Mouse (Mus musculus) layer of hippocampus, postnatal 36 days (tissue): Measurements from ENCODE around the gene BC035044. TPM values are rescaled to one million over a fixed set of nuclear protein-coding genes. Genes with fewer than 3 reads are reported as not detected.
"Not testable (repeated sequence)": the region's sequence is repeated elsewhere in the genome, so short reads cannot be mapped to it uniquely, and the experiment has no call there.

ENCODE experiments used
- DNase-seq, 2 experiments: peaks; one replicate each; pipeline ENCODE4 v3.0.0; 2022
- microRNA-seq, 2 experiments: library from miRNA; unstranded; fragments of <30 nt; microRNA quantifications; one replicate each; pipeline ENCODE4 v1.2.0; 2021
- total RNA-seq, 2 experiments: library from RNA; stranded (reverse); gene quantifications; 2 replicates each; pipeline ENCODE4 v1.2.3; 2021

The BC035044 gene
- total RNA-seq, 2 experiments from 2014 or later = 2.1 to 2.2 TPM

- DNase-seq = no peak
Measured at GRCm38 (mm10) chr6:128833046-128833445, 57.9 kb downstream of the BC035044 start.

DNA sequence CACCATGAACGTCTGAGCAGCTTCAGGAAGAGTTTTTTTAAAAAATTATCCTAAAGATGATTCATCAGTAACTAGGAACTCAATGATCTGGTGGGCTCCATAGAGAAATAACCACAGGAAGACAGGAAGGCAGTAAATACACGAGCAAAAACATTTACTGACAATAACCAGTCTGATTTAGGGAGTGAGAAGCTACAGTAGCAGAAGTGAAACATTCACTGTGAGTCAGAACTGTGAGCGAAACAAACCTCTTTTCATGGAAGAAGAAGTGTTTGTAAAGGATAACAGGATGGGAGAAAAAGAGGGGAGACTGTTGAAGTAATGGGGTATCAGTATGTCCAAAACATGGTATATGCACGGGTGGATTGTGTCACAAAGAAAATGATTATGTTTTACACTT is 61.1 kb downstream of the BC035044 start:
- no peak for DNase-seq

GRCm38 (mm10) chr6:128826781-128827180 is 64.1 kb downstream of the BC035044 start:
- DNase-seq = no peak

DNA sequence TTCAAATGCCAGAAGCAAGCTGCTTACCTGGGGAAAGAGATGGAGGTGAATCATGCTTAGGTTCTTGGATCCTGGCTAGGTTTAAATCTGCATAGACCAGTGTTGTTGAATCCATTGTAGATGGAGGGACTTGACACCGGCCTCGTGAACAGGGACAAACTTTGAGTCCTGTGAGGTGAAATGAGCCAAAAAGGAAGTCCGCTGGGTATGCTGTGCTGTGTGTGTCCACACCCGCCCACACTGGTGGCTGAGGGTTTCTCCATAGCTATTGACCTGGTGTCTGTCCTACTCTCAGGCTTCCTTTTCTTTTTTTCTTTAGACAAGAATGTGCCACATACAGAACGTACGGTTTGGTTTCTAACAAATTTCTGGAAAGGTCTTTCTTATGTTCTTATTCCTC is 64.8 kb downstream of the BC035044 start, which contains the start of the genes Gm44511 and Klrb1b:
Gene Gm44511, minus strand, starts transcription at position 184 of the 400 bp plus-strand sequence.
Gene Klrb1b, minus strand, starts transcription at position 200 of the 400 bp plus-strand sequence.
- DNase-seq = no peak

DNA sequence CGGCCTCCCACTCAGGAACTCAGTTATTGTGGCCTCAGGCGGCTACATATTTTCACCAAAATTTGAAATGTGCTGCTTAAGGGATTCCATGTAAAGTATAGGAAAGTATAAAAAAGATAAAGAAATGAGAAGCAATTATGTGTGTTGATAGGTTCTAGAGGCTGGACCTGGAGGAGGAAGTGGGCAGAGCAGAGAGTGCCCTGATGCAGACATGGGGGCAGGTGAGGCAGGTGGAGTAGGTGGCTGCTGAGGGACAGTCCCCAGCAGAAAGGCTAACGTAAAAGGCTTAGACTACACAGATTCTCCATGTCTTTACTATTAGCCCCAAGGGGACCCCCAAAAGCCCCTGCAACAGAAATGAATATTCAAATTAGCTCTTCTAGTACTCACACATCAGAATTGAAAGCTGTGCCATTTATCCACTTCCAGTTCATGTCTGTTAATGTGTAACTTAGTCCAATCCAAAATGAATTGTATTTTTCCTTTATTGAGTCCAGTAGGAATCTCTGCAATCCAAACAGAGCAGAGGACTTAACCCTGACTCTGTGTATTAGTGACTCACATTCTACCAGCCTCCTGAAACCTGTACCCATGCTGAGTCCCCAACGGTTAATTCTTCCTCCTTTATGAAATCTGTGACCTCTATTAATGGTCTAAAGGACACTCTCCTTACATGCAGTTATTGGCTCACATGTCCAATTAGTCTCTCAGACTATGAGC is 72.7 kb downstream of the BC035044 start:
- DNase-seq = no peak

- no peak for DNase-seq
Measured at GRCm38 (mm10) chr6:128808532-128808931, 82.4 kb downstream of the BC035044 start.

DNA sequence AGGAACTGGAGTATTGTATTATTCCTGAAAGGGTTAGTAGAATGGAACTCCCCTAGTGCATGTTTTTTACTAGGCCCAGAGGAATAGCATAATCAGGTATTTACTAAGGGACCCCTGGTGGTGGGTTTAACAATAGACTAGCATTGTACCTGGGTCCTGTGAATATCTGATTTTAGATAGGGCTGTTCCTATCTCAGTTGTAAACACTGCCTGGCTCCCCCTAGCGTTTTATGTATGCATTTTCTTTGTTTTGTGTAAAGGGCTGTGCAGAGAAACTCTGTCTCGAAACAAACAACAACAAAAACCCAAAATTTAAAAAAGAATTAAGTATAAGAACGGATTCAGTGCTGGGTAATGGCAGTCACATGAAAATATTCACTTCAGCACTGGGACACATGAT is 83.9 kb downstream of the BC035044 start:
- no peak for DNase-seq

DNA sequence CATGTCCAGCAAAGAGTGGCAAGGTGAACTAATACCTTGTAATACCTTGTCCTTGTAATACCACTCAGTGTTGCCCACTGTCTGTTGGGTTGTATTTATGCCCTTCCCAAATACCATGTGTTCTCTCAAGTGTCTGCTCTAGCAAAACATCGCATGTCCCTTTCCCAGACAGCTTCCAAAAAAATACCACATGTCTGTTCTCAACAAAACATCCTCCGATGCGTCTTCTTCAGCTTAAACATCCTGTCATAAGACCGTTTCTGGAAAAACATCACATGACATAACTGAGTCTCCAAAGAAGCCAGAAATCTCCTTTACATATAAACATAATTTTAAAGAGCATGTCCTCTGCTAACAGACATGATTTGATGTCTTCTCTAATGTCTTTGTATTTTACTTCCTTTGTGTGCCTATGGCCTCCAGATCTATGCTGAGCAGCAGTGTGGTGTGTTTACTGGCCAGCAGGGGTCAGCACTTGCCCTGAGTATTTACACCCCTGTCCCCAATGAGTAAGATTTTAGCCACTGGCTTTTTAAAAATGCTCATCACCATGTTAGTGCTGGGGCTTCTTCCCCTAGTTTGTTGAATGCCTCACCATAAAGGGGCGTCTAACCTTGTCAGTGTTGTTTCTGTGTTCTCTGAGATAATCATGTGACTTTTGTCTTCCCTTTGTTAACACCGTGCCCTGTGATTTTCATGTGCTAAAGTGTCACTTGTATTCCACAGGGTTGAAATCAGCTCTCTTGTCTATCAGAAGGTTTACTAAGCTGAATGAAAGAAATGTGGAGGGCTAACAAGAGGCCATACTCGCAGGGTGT is 85.9 kb downstream of the BC035044 start:
- peak in 1 of 2 experiments; percentile 11 for DNase-seq

GRCm38 (mm10) chr6:128802999-128803857 is 87.7 kb downstream of the BC035044 start:
- peak; percentile 95 to 96 for DNase-seq

GRCm38 (mm10) chr6:128802557-128802956 is 88.4 kb downstream of the BC035044 start:
- DNase-seq = peak in 1 of 2 experiments; percentile 35

DNA sequence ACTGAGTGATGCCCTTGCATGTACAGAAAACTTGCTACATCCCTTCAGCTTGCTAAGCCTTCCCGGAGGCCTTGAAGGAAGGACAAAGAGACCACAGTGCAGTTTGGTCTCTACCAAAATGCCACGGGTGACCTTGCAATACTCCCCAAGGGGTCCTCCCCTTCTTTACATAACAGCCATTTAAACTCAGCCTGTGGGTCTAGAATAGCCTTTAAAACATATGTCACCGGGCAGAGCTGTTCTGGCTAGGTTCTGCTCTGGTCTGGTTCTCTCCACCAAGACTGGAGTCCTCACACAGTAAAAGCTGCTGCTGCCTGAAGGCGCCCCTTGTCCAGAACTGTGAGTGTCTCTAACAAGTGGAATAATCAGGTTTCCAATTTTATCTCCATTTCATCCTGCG is 90.2 kb downstream of the BC035044 start:
- not testable (repeated sequence) for DNase-seq

DNA sequence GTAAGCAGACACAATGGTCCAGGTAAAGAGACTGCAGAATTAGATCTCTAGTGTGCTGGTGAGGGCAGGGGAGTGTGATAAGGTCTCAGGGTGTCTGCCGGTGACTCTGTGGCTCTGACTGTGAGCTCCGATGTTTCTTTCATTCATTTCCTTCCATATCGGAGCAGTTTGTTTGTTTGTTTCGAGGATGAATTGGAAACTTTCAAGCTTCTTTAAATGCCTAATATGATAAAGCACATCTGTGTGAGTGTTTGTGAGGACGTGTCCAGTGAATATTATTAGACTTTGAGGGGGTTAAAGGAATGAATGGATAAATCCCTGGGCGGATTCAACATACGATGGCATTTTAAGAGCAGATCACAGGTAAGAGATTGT is 91.0 kb downstream of the BC035044 start:
- DNase-seq = no peak

DNA sequence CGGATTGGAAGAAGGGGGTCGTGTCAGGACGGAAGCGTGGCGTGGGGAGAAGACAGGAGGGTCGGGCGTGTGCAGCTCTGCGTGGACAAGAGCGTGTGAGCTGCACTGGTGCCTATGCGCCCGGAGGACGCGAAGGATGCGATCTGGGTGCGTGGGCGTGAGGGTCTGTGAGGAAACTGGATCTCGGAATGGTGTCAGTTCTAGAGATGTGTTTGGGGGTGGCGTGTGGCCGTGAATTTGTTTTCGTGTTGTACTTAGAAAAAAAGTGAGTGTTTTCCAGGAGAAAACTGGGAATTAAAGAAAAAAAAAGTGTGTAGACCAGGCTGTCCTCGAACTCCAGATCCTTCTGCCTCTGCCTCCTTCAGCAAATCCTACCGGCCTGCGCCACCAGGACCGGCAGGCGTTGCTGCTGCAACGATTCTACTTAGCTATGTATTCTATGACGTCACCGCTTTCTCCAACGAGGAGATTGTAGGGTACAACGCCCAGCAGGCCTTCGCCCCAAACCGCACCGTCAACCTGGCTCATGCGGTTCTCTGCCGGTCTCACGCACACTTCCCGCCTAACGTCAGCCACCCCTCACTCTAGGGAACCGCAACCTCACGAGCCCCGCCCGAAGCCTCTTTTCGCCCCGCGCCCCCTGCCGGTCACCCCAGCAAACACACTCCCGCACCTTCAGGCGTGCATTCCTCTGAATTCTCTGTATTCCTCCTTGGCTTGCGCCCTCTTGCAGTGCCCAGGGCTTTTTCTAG is 91.6 kb downstream of the BC035044 start:
- peak; percentile 86 to 87 for DNase-seq

Small RNAs within 50 kb of the gene (microRNA-seq; reads per million reads assigned to microRNA genes)
- gene Gm27336 = 0 reads per million in 2 experiments

Other genes with a start within 250 kb of the BC035044 start
- gene Clec2h, start 228.7 kb downstream of the BC035044 start, total RNA-seq = not detected
- gene Klrb1, start 168.1 kb downstream of the BC035044 start, total RNA-seq = under 1 TPM; 0.46 to 0.62 TPM
- not detected for gene Klrb1c, start 101.9 kb downstream of the BC035044 start, total RNA-seq
- not detected for gene Gm44511, start 64.8 kb downstream of the BC035044 start, total RNA-seq
- not detected for gene Klrb1b, start 64.8 kb downstream of the BC035044 start, total RNA-seq
- gene Clec2i, start 3.5 kb downstream of the BC035044 start, total RNA-seq = not detected
- 1 to 10 TPM in 1 of 2 experiments, under 1 TPM in 1; 0.50 to 1.3 TPM for gene Clec2g, start 43.3 kb upstream of the BC035044 start, total RNA-seq
- not detected for gene Klrb1f, start 154.8 kb upstream of the BC035044 start, total RNA-seq
- gene Clec2e, start 209.8 kb upstream of the BC035044 start, total RNA-seq = not detected